Mouse (Mus musculus): ENCODE data around the gene Calhm6. TPM values are rescaled to one million over a fixed set of nuclear protein-coding genes. Genes with fewer than 3 reads are reported as not detected.

Calhm6 gene
- polyA plus RNA-seq, 1 experiment from 2014 or later = 0.90 TPM

DNA sequence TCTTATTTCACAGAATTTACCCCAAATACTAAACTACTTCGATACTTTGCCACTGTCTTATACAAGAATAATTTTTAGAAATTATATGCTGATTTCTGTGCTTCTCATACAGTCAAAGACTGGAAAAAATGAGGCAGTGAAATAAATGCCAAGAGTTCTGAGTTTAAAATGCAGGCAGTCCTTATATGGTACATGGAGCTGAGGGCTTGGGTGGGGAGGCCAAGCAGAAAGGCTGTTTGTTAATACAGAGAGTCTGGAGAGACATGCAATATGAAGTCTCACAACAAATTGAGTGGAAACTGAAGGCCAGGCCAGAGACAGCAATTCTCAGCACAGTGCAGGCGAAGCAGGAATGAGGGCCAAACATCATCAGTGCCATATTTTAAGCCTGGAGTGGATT is 39.3 kb downstream of the Calhm6 start:
- no peaks in the 10 kb centered on the region for H3K9me3 ChIP-seq (ENCODE audit: control insufficient read depth, low read length)
- H3K9ac ChIP-seq = no peak overlapping the region
- H3K27me3 ChIP-seq (ENCODE audit: control insufficient read depth, insufficient read depth, low read length) = no peaks in the 10 kb centered on the region
- H3K27ac ChIP-seq = no peak overlapping the region
- no peaks in the 10 kb centered on the region for H3K4me1 ChIP-seq (replicated peaks; ENCODE audit: control insufficient read depth, insufficient read depth, low read length)
- H3K4me2 ChIP-seq (replicated peaks) = no peak overlapping the region
- WGBS = 94% methylated on average over 2 of the region's 2 CpGs
- H3K4me3 ChIP-seq (replicated peaks; ENCODE audit: low read length) = no peak overlapping the region
- no peaks in the 10 kb centered on the region for H3K36me3 ChIP-seq (replicated peaks; ENCODE audit: control insufficient read depth, insufficient read depth)
- ATAC-seq (ENCODE audit: low FRiP score) = no peak
- no peak for DNase-seq (ENCODE audit: low spot score)

- 95% methylated on average over 1 of the region's 1 CpGs for WGBS
- DNase-seq (ENCODE audit: low spot score) (no peak), ATAC-seq (ENCODE audit: low FRiP score) (no peak)
- Histone ChIP-seq H3K36me3 (replicated peaks; ENCODE audit: control insufficient read depth, insufficient read depth) (no peaks in the 10 kb centered on the region), H3K27me3 (ENCODE audit: control insufficient read depth, insufficient read depth, low read length) (no peaks in the 10 kb centered on the region), H3K9ac (no peak overlapping the region), H3K9me3 (ENCODE audit: control insufficient read depth, low read length) (no peaks in the 10 kb centered on the region), H3K27ac (no peak overlapping the region), H3K4me1 (replicated peaks; ENCODE audit: control insufficient read depth, insufficient read depth, low read length) (no peaks in the 10 kb centered on the region), H3K4me3 (replicated peaks; ENCODE audit: low read length) (no peak overlapping the region), H3K4me2 (replicated peaks) (no peak overlapping the region)
Measured at GRCm38 (mm10) chr10:34086514-34086913, 41.3 kb downstream of the Calhm6 start.

Other genes starting within 250 kb of the Calhm6 start
- 1.5 and 2.0 TPM in 2 replicates for gene Rsph4a, start 222.9 kb downstream of the Calhm6 start, polyA plus RNA-seq (2014; fragmentation: Nextera tagmentation; extraction: Ambion mirVana)
- 21.3 and 21.8 TPM in 2 replicates for gene Zup1, start 176.7 kb downstream of the Calhm6 start, polyA plus RNA-seq (2014; fragmentation: Nextera tagmentation; extraction: Ambion mirVana)
- 131 and 136 TPM in 2 replicates for gene Rwdd1, start 108.4 kb downstream of the Calhm6 start, polyA plus RNA-seq (2014; fragmentation: Nextera tagmentation; extraction: Ambion mirVana)
- gene Trappc3l, start 90.4 kb downstream of the Calhm6 start, polyA plus RNA-seq (2014; fragmentation: Nextera tagmentation; extraction: Ambion mirVana) = not detected in 2 replicates
- not detected in 2 replicates for gene Calhm4, start 83.7 kb downstream of the Calhm6 start, polyA plus RNA-seq (2014; fragmentation: Nextera tagmentation; extraction: Ambion mirVana)
- gene Calhm5, start 31.5 kb downstream of the Calhm6 start, polyA plus RNA-seq (2014; fragmentation: Nextera tagmentation; extraction: Ambion mirVana) = 0.66 and 0.73 TPM in 2 replicates
- gene Dse, start 79.7 kb upstream of the Calhm6 start, polyA plus RNA-seq (2014; fragmentation: Nextera tagmentation; extraction: Ambion mirVana) = 8.8 and 9.8 TPM in 2 replicates
- gene Tspyl1, start 154.2 kb upstream of the Calhm6 start, polyA plus RNA-seq (2014; fragmentation: Nextera tagmentation; extraction: Ambion mirVana) = 103 and 116 TPM in 2 replicates
- gene Tspyl4, start 169.5 kb upstream of the Calhm6 start, polyA plus RNA-seq (2014; fragmentation: Nextera tagmentation; extraction: Ambion mirVana) = 167 and 184 TPM in 2 replicates

Measured in hindbrain, embryonic 14.5 days (tissue).